Mouse (Mus musculus) myocyte (in vitro differentiated cells): ENCODE data around the gene Trp73. TPM values are rescaled to one million over a fixed set of nuclear protein-coding genes. Genes with fewer than 3 reads are reported as not detected.

Experiments used
- H3K27me3 ChIP-seq: one replicate; pipeline ENCODE4 v1.6.1; 2011; ENCODE audit not compliant: control insufficient read depth, insufficient read depth, insufficient read length
- H3K36me3 ChIP-seq: one replicate; pipeline ENCODE4 v1.6.1; 2011; ENCODE audit not compliant: control insufficient read depth, insufficient read depth
- H3K4me2 ChIP-seq: one replicate; pipeline ENCODE4 v1.6.1; 2011; ENCODE audit warnings: low read depth, control low read depth
- H3K4me3 ChIP-seq: one replicate; pipeline ENCODE4 v1.5.1; 2011; ENCODE audit warnings: mild to moderate bottlenecking, control low read depth, moderate library complexity
- H3K79me2 ChIP-seq: one replicate; pipeline ENCODE4 v1.6.1; 2011; ENCODE audit not compliant: control insufficient read depth, insufficient read depth
- H3ac ChIP-seq: one replicate; pipeline ENCODE4 v1.6.1; 2011; ENCODE audit not compliant: control insufficient read depth, insufficient read length
- CEBPB ChIP-seq: IDR thresholded peaks from 2 replicates; pipeline ENCODE4 v1.6.1; 2011; ENCODE audit warnings: mild to moderate bottlenecking, moderate library complexity; ENCODE audit not compliant: poor library complexity, insufficient read depth, severe bottlenecking
- E2F4 ChIP-seq: IDR thresholded peaks from one replicate; pipeline ENCODE4 v1.6.1; 2011; ENCODE audit warnings: mild to moderate bottlenecking, control low read depth, moderate library complexity; ENCODE audit not compliant: insufficient read depth
- MAX ChIP-seq: IDR thresholded peaks from one replicate; pipeline ENCODE4 v1.6.1; 2011; ENCODE audit warnings: low read depth, mild to moderate bottlenecking, control low read depth
- MYOD1 ChIP-seq, 3 experiments: IDR thresholded peaks; one replicate each; pipeline ENCODE4 v1.6.1; 2011; ENCODE audit warnings: control low read depth in 2 of 3, low read depth in 2 of 3, mild to moderate bottlenecking in 2 of 3, moderate library complexity in 1 of 3; ENCODE audit not compliant: insufficient read length in 2 of 3, control insufficient read depth in 1 of 3
- MYOG ChIP-seq, 3 experiments: IDR thresholded peaks; one replicate each; pipeline ENCODE4 v1.6.1; 2011; ENCODE audit warnings: control low read depth in 2 of 3, low read depth in 2 of 3, mild to moderate bottlenecking in 2 of 3; ENCODE audit not compliant: insufficient read length in 2 of 3, control insufficient read depth in 1 of 3, insufficient read depth in 1 of 3
- POLR2A ChIP-seq: IDR thresholded peaks from one replicate; pipeline ENCODE4 v1.6.1; 2011; ENCODE audit warnings: low read depth, mild to moderate bottlenecking, control low read depth, moderate library complexity; ENCODE audit not compliant: insufficient read length
- POLR2AphosphoS2 ChIP-seq: IDR thresholded peaks from one replicate; pipeline ENCODE4 v1.6.1; 2011; ENCODE audit warnings: low read depth, control low read depth; ENCODE audit not compliant: insufficient read length
- REST ChIP-seq: IDR thresholded peaks from one replicate; pipeline ENCODE4 v1.6.1; 2011; ENCODE audit warnings: mild to moderate bottlenecking, control low read depth, moderate library complexity; ENCODE audit not compliant: insufficient read depth, insufficient read length
- SRF ChIP-seq: IDR thresholded peaks from one replicate; pipeline ENCODE4 v1.6.1; 2011; ENCODE audit warnings: low read depth; ENCODE audit not compliant: control insufficient read depth, insufficient read length
- TCF12 ChIP-seq: IDR thresholded peaks from one replicate; pipeline ENCODE4 v1.6.1; 2011; ENCODE audit warnings: mild to moderate bottlenecking, control low read depth; ENCODE audit not compliant: poor library complexity, insufficient read depth, severe bottlenecking
- TCF3 ChIP-seq: IDR thresholded peaks from one replicate; pipeline ENCODE4 v1.6.1; 2011; ENCODE audit warnings: low read depth, control low read depth; ENCODE audit not compliant: insufficient read length
- USF1 ChIP-seq: IDR thresholded peaks from one replicate; pipeline ENCODE4 v1.6.1; 2011; ENCODE audit warnings: low read depth, mild to moderate bottlenecking, control low read depth, moderate library complexity
- polyA plus RNA-seq: library from polyadenylated mRNA; unstranded; fragments of >200 nt; fragmentation: generic; extraction: Trizol; gene quantifications from one replicate; pipeline ENCODE4 v1.2.1, GENCODE M21; 2012; ENCODE audit warnings: missing spikeins

Gene Trp73
- polyA plus RNA-seq, 1 experiment, result not detected

- no peak for TF ChIP-seq SRF
- TF ChIP-seq REST, result no peak
- TF ChIP-seq USF1, result no peak
- TF ChIP-seq POLR2A, result no peak
- TF ChIP-seq CEBPB, result no peak
- TF ChIP-seq TCF3, result no peak
- no peak for TF ChIP-seq MYOD1 (IDR thresholded peaks at IDR 0.05; ENCODE audit: control insufficient read depth in 1 of 3, insufficient read length in 2 of 3, low read depth in 2 of 3)
- no peak for TF ChIP-seq POLR2AphosphoS2
- TF ChIP-seq MAX, result no peak
- TF ChIP-seq E2F4, result no peak
- TF ChIP-seq TCF12, result no peak
- TF ChIP-seq MYOG (IDR thresholded peaks at IDR 0.05; ENCODE audit: control insufficient read depth in 1 of 3, insufficient read depth in 1 of 3, insufficient read length in 2 of 3, low read depth in 2 of 3), result no peak
- Histone ChIP-seq H3K4me2 (no peak overlapping the region), H3ac (no peak overlapping the region), H3K79me2 (no peaks in the 10 kb centered on the region), H3K36me3 (no peaks in the 10 kb centered on the region), H3K27me3 (peaks cover 74% of the 10 kb centered on the region), H3K4me3 (no peak overlapping the region)
Observed at GRCm38 (mm10) chr4:154137139-154137538, 2.9 kb downstream of the Trp73 start.

GRCm38 (mm10) chr4:154134803-154135202, 5.2 kb downstream of the Trp73 start:
- Histone ChIP-seq H3K4me3 (no peak overlapping the region), H3K4me2 (no peak overlapping the region), H3K27me3 (peaks cover 55% of the 10 kb centered on the region)

GRCm38 (mm10) chr4:154131894-154132293, 8.1 kb downstream of the Trp73 start:
- no peaks in the 10 kb centered on the region for H3K36me3 ChIP-seq

More at GRCm38 (mm10) chr4:154134803-154135202, 5.2 kb downstream of the Trp73 start:
- TF ChIP-seq MYOD1 (IDR thresholded peaks at IDR 0.05; ENCODE audit: control insufficient read depth in 1 of 3, insufficient read length in 2 of 3, low read depth in 2 of 3) (no peak), REST (no peak), TCF12 (no peak), MYOG (IDR thresholded peaks at IDR 0.05; ENCODE audit: control insufficient read depth in 1 of 3, insufficient read depth in 1 of 3, insufficient read length in 2 of 3, low read depth in 2 of 3) (no peak), TCF3 (no peak)
- H3K79me2 ChIP-seq, result no peaks in the 10 kb centered on the region
- H3ac ChIP-seq, result no peak overlapping the region
- H3K36me3 ChIP-seq, result no peaks in the 10 kb centered on the region

GRCm38 (mm10) chr4:154129950-154130349, 10.1 kb downstream of the Trp73 start:
- TF ChIP-seq CEBPB, result no peak
- no peak for TF ChIP-seq POLR2A
- no peak for TF ChIP-seq E2F4
- TF ChIP-seq TCF3, result no peak
- TF ChIP-seq SRF, result no peak
- TF ChIP-seq USF1, result no peak
- TF ChIP-seq MAX, result no peak
- no peak for TF ChIP-seq REST
- no peak for TF ChIP-seq MYOD1 (IDR thresholded peaks at IDR 0.05; ENCODE audit: control insufficient read depth in 1 of 3, insufficient read length in 2 of 3, low read depth in 2 of 3)
- no peak for TF ChIP-seq MYOG (IDR thresholded peaks at IDR 0.05; ENCODE audit: control insufficient read depth in 1 of 3, insufficient read depth in 1 of 3, insufficient read length in 2 of 3, low read depth in 2 of 3)
- Histone ChIP-seq H3K79me2 (no peaks in the 10 kb centered on the region), H3K4me3 (no peak overlapping the region), H3K36me3 (no peaks in the 10 kb centered on the region), H3K4me2 (no peak overlapping the region), H3ac (no peak overlapping the region), H3K27me3 (peaks cover 30% of the 10 kb centered on the region)

More at GRCm38 (mm10) chr4:154131894-154132293, 8.1 kb downstream of the Trp73 start:
- no peak overlapping the region for H3ac ChIP-seq
- H3K4me3 ChIP-seq, result no peak overlapping the region
- H3K27me3 ChIP-seq, result peaks cover 44% of the 10 kb centered on the region
- no peak overlapping the region for H3K4me2 ChIP-seq
- TF ChIP-seq TCF3 (no peak), USF1 (no peak), POLR2A (no peak), REST (no peak), SRF (no peak), E2F4 (no peak), POLR2AphosphoS2 (no peak), MYOD1 (IDR thresholded peaks at IDR 0.05; ENCODE audit: control insufficient read depth in 1 of 3, insufficient read length in 2 of 3, low read depth in 2 of 3) (no peak)
- H3K79me2 ChIP-seq, result no peaks in the 10 kb centered on the region

GRCm38 (mm10) chr4:154127273-154127672, 12.7 kb downstream of the Trp73 start:
- Histone ChIP-seq H3K4me2 (no peak overlapping the region), H3K27me3 (peaks cover 20% of the 10 kb centered on the region), H3ac (no peak overlapping the region), H3K36me3 (no peaks in the 10 kb centered on the region), H3K79me2 (no peaks in the 10 kb centered on the region), H3K4me3 (no peak overlapping the region)
- no peak for TF ChIP-seq MAX
- no peak for TF ChIP-seq MYOG (IDR thresholded peaks at IDR 0.05; ENCODE audit: control insufficient read depth in 1 of 3, insufficient read depth in 1 of 3, insufficient read length in 2 of 3, low read depth in 2 of 3)
- TF ChIP-seq USF1, result no peak
- TF ChIP-seq POLR2A, result no peak
- no peak for TF ChIP-seq CEBPB
- no peak for TF ChIP-seq E2F4
- TF ChIP-seq REST, result no peak
- TF ChIP-seq TCF12, result no peak
- no peak for TF ChIP-seq MYOD1 (IDR thresholded peaks at IDR 0.05; ENCODE audit: control insufficient read depth in 1 of 3, insufficient read length in 2 of 3, low read depth in 2 of 3)
- no peak for TF ChIP-seq POLR2AphosphoS2
